Mouse (Mus musculus): ENCODE data around the gene Slc25a25.

DNA sequence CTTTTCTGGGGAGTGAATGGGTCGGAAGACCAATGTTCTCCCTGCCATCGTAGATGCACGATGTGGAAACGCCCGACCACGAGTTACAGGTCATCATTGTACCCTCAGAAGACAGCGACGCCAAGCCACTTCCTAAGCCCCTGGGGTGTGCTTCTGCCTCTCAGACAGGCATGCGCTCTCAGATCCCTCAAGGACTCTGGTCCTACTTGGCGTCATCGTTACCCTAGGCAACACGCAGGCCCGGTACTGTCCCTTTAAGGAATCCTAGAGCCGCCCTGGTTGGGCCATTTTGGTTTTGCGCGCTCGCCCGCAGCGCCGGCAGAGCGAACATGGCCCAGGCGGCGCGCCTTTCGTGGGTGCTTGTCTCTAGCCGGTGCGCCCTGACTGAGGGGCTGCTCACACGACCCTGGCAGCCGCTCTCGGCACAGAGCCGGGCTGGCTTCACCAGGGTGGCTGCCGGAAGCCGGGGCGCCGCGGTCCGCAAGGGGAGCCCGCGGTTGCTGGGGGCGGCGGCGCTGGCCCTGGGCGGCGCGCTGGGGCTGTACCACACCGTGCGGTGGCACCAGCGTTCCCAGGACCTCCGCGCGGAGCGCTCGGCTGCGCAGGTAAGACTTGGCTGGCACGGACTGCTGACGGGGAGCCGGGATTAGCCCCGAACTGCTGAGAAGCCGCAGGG lies 55.2 kb downstream of the Slc25a25 start:
- no peak for TF ChIP-seq CTCF (IDR thresholded peaks at IDR 0.05; ENCODE audit: extremely low read depth, insufficient read depth, low read length)
- TF ChIP-seq POLR2A (IDR thresholded peaks at IDR 0.05; ENCODE audit: extremely low read depth, insufficient read depth, low read length) = peak; percentile 84; the same call in 1 of the 2 replicates

Measured in cortical plate, adult 2 months (tissue).